18 mouse cellular contexts compared by ENCODE assay signal in genomic region chr12:29772401-29772800, GRCm38 (mm10).
DNase-seq lines count a peak whose midpoint lies in the region; ATAC-seq and TF ChIP-seq lines count a peak whose summit lies in the region.
"Had no signal": no experiment of that assay in that cellular context is flagged by ENCODE, and none has a peak within 500 bp of the region (broad histone marks: within the 10 kb centered on the region; RNA-seq: fewer than 3 reads in every experiment).

No protein-coding gene starts in this region.

- no peak overlapping the region for H3K4me2 ChIP-seq in hindbrain, embryonic 16.5 days (ENCODE audit: low read length)
- H3K4me2 ChIP-seq: liver, embryonic 13.5 days; lung, embryonic 14.5 days had no signal

- no peak overlapping the region for H3K9ac ChIP-seq in hindbrain, embryonic 16.5 days (ENCODE audit: low read depth, low read length)
- H3K9ac ChIP-seq: liver, embryonic 13.5 days; lung, embryonic 14.5 days had no signal

- TF ChIP-seq POLR2A in lung, adult 2 months (IDR thresholded peaks at IDR 0.05; ENCODE audit: borderline replicate concordance, extremely low read depth, low read depth, low read length) = no peak

- H3K4me3 ChIP-seq in left cerebral cortex, adult 2 months = no peak overlapping the region
- no peak overlapping the region for H3K4me3 ChIP-seq in hindbrain, embryonic 16.5 days (ENCODE audit: low read length)
- no peak overlapping the region for H3K4me3 ChIP-seq in lung, adult 2 months (replicated peaks; ENCODE audit: extremely low read depth, low read depth, low read length)
- H3K4me3 ChIP-seq: embryonic facial prominence, embryonic 10.5 days; heart, embryonic 10.5 days; liver, embryonic 13.5 days had no signal

- no peaks in the 10 kb centered on the region for H3K27me3 ChIP-seq in hindbrain, embryonic 16.5 days (replicated peaks; ENCODE audit: control insufficient read depth, insufficient read depth, low read length)
- H3K27me3 ChIP-seq: liver, embryonic 13.5 days had no signal

- ATAC-seq in frontal cortex, adult (ENCODE audit: low TSS enrichment) = 0 out of 2 replicates have a peak, but pooled peaks have one; percentile 29
- ATAC-seq in hindbrain, embryonic 16.5 days = no peak
- ATAC-seq: intestine, embryonic 16.5 days had no signal

- no peaks in the 10 kb centered on the region; the same call in 1 of the 2 replicates for H3K4me1 ChIP-seq in hindbrain, embryonic 16.5 days (ENCODE audit: control insufficient read depth, insufficient read depth, low read depth, low read length)
- H3K4me1 ChIP-seq in lung, adult 2 months (ENCODE audit: control insufficient read depth, insufficient read depth, low read length) = no peaks in the 10 kb centered on the region
- H3K4me1 ChIP-seq: embryonic facial prominence, embryonic 10.5 days; liver, embryonic 13.5 days had no signal

- no peak for DNase-seq in frontal cortex, postnatal 36 days (ENCODE audit: low spot score in 2 of 2)
- DNase-seq in left cerebral cortex, adult 2 months (ENCODE audit: extremely low spot score in 1 of 2, low spot score in 2 of 2) = no peak
- no peak for DNase-seq in left cerebral cortex, postnatal 14 days (ENCODE audit: low spot score in 2 of 2)
- peak; percentile 67 for DNase-seq in brain, adult 2 months (ENCODE audit: low read depth, low spot score)
- no peak for DNase-seq in lung, adult 2 months
- DNase-seq in adrenal gland, adult 8-10 months = no peak
- DNase-seq: adrenal gland, postnatal 14 days; heart, postnatal 4 days; kidney, adult 9 months; kidney, postnatal 25 days; liver, embryonic 13.5 days; lung, embryonic 14.5 days; thymus, postnatal 14 days had no signal

- no peaks in the 10 kb centered on the region for H3K9me3 ChIP-seq in hindbrain, embryonic 16.5 days (ENCODE audit: control insufficient read depth, low read length)
- H3K9me3 ChIP-seq: embryonic facial prominence, embryonic 10.5 days; heart, embryonic 10.5 days; liver, embryonic 13.5 days had no signal

- no peaks in the 10 kb centered on the region for H3K36me3 ChIP-seq in hindbrain, embryonic 16.5 days (ENCODE audit: control insufficient read depth, insufficient read depth, low read length)
- H3K36me3 ChIP-seq: embryonic facial prominence, embryonic 10.5 days; heart, embryonic 10.5 days; liver, embryonic 13.5 days had no signal

- intact Hi-C loops in left cerebral cortex, adult 2 months (cut with DNase I) = loop anchor here (5.0 kb wide), 1 partner anchor 70 kb away; no protein-coding TSS in a partner anchor
- intact Hi-C loops in left cerebral cortex, postnatal 14 days (cut with DNase I) = no loop called here

- TF ChIP-seq CTCF in left cerebral cortex, adult 2 months (IDR thresholded peaks at IDR 0.05) = no peak
- no peak for TF ChIP-seq CTCF in lung, adult 2 months (IDR thresholded peaks at IDR 0.05; ENCODE audit: insufficient read depth, low read length)

- H3K27ac ChIP-seq in left cerebral cortex, adult 2 months = peak overlapping the region; percentile 54
- H3K27ac ChIP-seq in hindbrain, embryonic 16.5 days (ENCODE audit: low read depth, low read length) = peak overlapping the region; percentile 55
- H3K27ac ChIP-seq: embryonic facial prominence, embryonic 10.5 days; heart, embryonic 10.5 days; liver, embryonic 13.5 days had no signal
